Mouse (Mus musculus) megakaryocyte, embryonic 14.5 days (primary cell): Measurements from ENCODE around the gene Hspe1.
"Not testable (repeated sequence)": the region's sequence is repeated elsewhere in the genome, so short reads cannot be mapped to it uniquely, and the experiment has no call there.

Experiments
- FLI1 ChIP-seq: IDR thresholded peaks from 2 replicates; pipeline ENCODE4 v1.6.1; 2012; ENCODE audit warnings: low read length, inconsistent platforms, mixed read lengths
- GATA1 ChIP-seq: IDR thresholded peaks from 3 replicates; pipeline ENCODE4 v1.6.1; 2012; ENCODE audit warnings: mixed read lengths, low read length, inconsistent platforms, borderline replicate concordance

- TF ChIP-seq GATA1, FLI1: not testable (repeated sequence)
Observed at GRCm38 (mm10) chr1:55058383-55058782, 29.5 kb upstream of the Hspe1 start.
